Mouse (Mus musculus) lung, postnatal 14 days (tissue): ENCODE measurements around the gene Arsg.

ENCODE experiments used
- DNase-seq: peaks from one replicate; pipeline ENCODE4 v3.0.0; 2021

Arsg gene

DNA sequence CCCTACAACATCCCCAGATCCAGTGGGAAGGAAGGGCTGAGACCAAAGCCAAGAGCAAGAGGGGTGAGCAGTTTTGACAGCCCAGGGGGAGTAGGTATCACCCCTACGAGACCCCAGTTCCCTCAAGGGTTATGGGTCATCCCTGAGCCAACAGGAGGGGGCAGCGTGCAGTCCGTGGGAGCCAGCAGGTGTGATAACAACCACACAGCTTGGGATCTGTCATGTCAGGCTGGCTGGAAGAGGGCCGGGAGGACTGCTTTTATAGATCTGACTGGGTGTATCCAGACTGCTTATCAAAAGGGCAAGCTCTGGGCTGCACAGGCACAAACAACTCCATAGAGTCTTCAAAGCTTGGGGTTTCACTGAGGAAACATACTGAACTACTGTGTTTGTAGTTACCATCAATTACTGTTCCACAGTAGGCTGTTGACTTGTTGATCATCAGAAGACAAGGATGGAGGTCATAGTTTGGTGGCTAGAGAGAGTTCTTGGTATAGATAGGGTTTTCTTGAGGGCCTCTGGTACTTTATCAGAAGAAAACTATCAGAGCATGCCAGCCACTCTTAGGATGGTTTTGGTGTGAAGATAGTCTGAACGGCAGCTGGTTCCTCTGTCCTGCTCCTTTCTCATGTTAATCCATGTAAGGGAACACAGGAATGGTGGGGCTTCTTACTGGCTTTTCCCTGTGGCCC is 76.6 kb downstream of the Arsg start:
- DNase-seq, result no peak

GRCm38 (mm10) chr11:109553921-109554320 is 80.7 kb downstream of the Arsg start:
- no peak for DNase-seq

- no peak for DNase-seq
Observed at GRCm38 (mm10) chr11:109554443-109554842, 81.3 kb downstream of the Arsg start.

DNA sequence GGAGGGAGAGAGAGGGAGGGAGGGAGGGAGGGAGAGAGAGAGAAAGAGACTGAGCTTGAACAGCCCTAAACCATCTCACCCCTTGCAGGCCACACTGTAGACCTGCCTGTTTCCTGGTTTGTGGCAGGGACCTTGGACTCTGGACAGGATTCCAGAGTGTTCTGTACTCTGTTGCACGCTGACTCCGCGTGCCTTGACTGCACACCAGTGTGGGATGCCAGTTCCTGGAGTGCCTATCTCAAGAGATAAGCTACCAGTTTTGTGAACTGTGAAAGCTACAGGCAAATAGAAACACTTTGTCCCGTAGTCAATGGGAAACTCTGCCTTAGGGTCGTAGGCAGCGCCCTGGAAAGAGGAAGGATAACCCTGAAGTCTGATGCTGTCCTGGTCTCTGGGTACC is 83.0 kb downstream of the Arsg start:
- DNase-seq, result no peak

- DNase-seq, result no peak
Observed at GRCm38 (mm10) chr11:109557419-109557818, 84.2 kb downstream of the Arsg start.

DNA sequence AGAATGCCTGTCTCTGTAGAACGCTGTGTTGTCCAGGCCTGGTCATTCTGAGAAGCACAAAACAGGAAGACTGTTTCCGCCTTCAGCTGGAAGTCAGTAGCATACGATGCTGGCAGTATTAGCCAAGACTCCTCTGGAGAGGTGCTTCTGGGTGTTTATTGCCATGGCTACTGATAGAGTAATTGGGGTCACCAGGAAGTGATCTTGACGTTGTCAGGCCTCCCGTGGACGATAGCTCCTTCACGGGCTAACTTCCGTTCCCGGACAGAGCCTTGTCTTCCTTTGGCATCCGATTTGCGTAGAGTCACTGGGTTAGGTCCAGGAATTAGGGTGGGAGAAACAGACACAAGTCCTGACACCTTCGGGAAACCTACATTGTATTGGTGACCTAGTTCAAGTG is 86.1 kb downstream of the Arsg start:
- no peak for DNase-seq

- DNase-seq, result peak; percentile 65
Observed at GRCm38 (mm10) chr11:109560793-109561257, 87.7 kb downstream of the Arsg start.

GRCm38 (mm10) chr11:109561445-109561844 is 88.3 kb downstream of the Arsg start:
- DNase-seq, result no peak

DNA sequence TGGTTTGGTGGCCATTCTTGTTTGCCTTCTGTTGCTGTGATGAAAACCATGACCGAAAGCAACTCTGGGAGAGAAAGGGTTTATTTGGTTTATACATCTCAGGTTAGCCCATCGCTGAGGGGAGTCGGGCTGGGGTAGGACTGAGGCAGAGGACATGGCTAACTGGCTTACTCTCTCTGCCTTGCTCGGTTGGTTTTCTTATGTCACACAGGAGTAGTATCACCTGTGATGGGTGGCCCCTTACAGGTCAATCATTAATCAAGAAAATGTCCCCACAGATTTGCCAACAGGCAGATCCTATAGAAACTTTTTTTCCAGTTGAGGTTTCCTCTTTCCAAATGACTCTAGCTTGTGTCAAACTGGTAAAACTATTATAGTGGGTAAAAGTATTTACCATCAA is 90.5 kb downstream of the Arsg start:
- DNase-seq, result no peak

DNA sequence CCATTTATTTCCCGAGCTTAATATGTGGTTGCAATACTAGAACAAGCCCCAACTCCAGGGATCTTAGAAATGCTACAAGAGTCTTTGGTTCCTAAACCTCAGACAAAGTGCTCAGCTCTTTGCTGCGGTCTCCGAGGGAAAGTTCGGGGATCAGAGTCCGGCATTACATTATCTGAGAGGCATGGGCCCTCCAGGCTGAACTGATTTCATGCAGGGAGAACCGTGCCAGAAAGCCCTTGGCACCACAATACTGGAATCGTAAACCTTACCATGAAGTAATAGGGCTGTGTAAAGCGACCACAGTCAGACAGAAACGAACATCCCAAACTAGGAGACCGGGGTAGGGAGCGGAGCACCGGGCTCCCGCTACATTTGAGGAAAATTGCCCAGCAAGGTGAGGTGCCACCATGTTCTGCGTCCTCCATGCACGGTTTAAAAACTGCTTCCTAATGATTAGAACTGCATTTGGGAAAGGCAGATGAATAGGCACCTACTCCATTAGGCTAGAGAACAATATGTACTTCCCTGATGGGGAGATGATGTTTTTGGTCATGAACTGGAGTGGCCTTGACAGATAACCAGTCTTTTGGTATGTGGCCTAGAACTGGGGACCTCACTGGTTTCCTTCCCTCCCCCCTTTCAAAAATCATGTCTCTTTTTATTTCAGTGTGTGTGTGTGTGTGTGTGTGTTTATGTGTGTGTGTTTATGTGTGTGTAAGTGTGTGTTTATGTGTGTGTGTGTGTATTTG is 91.5 kb downstream of the Arsg start:
- DNase-seq, result no peak

DNA sequence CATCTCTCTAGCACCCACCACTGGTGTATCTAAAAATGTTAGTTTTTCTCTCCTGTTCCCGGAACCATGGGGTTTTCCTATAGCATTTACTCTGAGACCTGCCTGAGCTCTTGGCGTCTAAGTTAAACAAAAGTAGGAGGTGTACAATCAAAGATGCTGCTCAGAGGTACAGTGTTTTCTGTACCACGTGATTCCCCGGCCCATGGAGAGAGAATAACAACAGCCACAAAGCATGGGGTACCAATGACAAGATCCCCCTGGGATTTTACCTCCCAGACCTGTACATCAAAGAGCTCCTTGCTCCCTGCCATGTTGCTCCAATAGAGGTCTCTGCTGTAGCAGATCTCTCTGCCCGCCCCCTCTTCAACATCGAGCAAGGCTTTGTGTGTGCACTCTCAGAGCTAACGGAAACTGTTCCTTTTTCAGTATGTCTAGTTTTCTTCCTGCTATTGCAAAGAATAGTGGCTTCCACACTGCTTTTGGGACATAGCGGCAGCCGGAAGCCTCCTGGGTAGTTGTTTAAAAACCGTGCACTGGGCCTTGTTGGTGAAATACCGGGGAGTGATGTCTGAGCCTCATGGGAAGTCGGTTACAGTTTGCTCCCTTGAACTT is 95.9 kb downstream of the Arsg start:
- no peak for DNase-seq

DNA sequence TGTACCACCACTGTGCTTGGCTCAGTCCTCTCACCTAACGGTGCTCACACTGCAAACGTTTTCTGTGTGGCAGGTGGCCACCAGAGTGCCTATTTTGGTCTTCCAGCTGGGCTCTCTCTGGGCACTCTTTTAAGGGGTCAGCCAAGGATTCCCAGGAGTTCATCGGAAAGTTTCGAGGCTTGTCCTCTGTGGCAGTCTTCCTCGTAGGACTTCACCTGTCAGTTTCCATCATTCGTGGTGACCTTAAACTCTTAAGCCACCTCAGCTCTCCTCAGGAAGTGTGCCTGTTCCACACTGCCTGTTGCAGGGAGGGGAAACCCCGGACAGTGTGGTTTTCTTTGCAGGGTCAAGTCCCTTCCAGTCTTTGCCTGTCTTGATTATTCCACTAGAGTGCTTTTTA is 96.6 kb downstream of the Arsg start:
- no peak for DNase-seq

DNA sequence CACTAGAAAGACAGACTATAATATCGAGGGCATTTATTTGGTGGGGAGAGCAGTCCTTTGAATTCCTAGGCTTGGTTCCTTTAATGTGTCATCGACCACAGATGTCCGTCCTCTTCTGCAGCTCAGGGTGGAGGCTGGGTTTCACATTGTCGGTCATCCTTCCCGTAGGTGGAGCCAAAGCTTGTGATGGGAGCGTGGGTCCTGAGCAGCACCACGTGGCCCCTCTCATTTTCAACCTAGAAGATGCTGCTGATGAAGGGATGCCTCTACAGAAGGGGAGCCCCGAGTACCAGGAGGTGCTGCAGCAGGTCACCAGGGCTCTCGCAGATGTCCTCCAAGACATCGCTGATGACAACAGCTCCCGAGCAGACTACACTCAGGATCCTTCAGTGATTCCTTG is 98.9 kb downstream of the Arsg start:
- DNase-seq, result no peak

- no peak for DNase-seq
Observed at GRCm38 (mm10) chr11:109574604-109575003, 101.4 kb downstream of the Arsg start.

- DNase-seq, result no peak
Observed at GRCm38 (mm10) chr11:109575832-109576231, 102.7 kb downstream of the Arsg start.

GRCm38 (mm10) chr11:109578536-109578935 is 105.4 kb downstream of the Arsg start:
- DNase-seq, result no peak

DNA sequence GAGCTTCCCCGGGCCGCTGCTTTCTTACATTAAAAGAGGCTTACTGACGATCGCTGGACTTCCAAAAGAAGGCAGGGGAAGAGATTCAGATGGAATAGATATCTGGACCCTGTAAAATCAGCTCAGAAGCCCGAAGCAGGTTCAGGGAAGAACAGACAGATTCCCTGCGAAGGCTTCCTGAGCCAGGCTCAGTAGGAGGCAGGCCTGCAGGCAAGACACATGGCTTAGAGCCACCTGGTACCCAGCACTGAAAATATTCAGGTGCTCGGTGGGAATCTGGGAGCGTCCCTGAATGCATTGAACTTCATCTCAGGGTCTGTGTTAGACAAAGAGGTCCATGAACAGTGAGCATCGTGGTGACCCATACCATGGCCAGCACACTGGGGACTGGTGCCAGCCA is 106.8 kb downstream of the Arsg start:
- no peak for DNase-seq

DNA sequence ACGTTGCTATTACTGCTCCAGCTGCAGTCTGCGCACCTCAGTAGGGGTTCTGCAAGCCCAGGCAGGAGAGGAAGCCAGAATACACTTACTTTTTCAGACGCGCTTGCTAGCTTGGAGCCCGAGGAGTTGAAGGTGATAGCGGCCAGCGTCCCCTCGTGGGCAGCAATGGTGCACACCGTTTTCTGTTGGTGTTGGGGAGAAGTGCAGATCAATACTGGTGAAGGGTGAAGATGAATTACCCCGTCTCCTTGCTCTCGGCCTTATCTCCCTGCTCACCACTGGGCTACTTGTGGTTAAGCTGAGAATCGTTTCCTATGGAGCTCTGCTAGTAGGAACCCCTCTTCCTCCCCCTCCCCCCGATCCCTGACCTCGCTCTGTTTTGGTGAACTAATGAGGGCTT is 110.8 kb downstream of the Arsg start:
- no peak for DNase-seq

GRCm38 (mm10) chr11:109584843-109585713 is 111.9 kb downstream of the Arsg start:
- DNase-seq, result peak; percentile 84

- DNase-seq, result no peak
Observed at GRCm38 (mm10) chr11:109586424-109586823, 113.2 kb downstream of the Arsg start.

DNA sequence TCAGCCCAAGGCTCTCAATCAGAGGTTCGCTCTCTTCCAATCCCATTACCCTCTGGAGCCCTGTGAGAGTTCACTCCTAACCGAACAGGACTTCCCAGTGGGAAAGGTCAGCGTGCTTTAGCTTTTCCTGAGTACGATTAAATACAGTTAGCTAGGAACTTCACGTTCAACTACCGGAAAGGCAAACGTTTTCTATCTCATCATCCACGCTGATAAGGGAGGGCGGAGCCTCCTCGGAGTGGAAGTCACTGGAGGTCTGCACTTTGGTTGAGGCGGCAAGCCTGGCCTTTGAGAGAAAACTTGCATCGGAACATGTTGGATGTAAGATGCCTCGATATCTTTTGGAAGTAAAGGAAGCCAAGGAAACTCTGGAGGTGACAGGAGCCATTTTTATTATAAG is 113.8 kb downstream of the Arsg start:
- DNase-seq, result no peak

GRCm38 (mm10) chr11:109587638-109588374 is 114.6 kb downstream of the Arsg start:
- peak; percentile 40 for DNase-seq
